Mouse (Mus musculus) frontal cortex, adult 2 months (tissue): Measurements from ENCODE around the gene Lsp1. TPM values are rescaled to one million over a fixed set of nuclear protein-coding genes. Genes with fewer than 3 reads are reported as not detected.
A peak's percentile ranks its signal among the peaks of the same experiment; 100 is the strongest.

Source experiments
- DNase-seq, 2 experiments: peaks; one replicate each; pipeline ENCODE4 v3.0.0; 2022; ENCODE audit warnings: low spot score in 1 of 2; ENCODE audit errors: extremely low spot score in 1 of 2
- polyA plus RNA-seq: library from polyadenylated mRNA; depleted of rRNA; stranded (reverse); fragments of >200 nt; gene quantifications from 2 replicates; pipeline ENCODE4 v1.2.3, GENCODE M21; 2012; rRNA removed

The Lsp1 gene
- 11.0 and 11.2 TPM in 2 replicates for polyA plus RNA-seq

- DNase-seq: no peak
Observed at GRCm38 (mm10) chr7:142460636-142461077, at the start of gene Lsp1. Lsp1 (plus strand) TSS chr7:142460809.

GRCm38 (mm10) chr7:142413285-142413684 is 47.3 kb upstream of the Lsp1 start:
- DNase-seq: no peak

GRCm38 (mm10) chr7:142415314-142415713 is 45.3 kb upstream of the Lsp1 start:
- no peak for DNase-seq

GRCm38 (mm10) chr7:142416225-142416624 is 44.4 kb upstream of the Lsp1 start:
- DNase-seq: no peak

- no peak for DNase-seq
Observed at GRCm38 (mm10) chr7:142418027-142418426, 42.6 kb upstream of the Lsp1 start.

- DNase-seq: no peak
Observed at GRCm38 (mm10) chr7:142418679-142419078, 41.9 kb upstream of the Lsp1 start.

- no peak for DNase-seq
Observed at GRCm38 (mm10) chr7:142419887-142420286, 40.7 kb upstream of the Lsp1 start.

GRCm38 (mm10) chr7:142421826-142422225 is 38.8 kb upstream of the Lsp1 start:
- DNase-seq: no peak

- no peak for DNase-seq
Observed at GRCm38 (mm10) chr7:142425641-142426213, 34.9 kb upstream of the Lsp1 start.

GRCm38 (mm10) chr7:142428213-142428612 is 32.4 kb upstream of the Lsp1 start:
- no peak for DNase-seq

GRCm38 (mm10) chr7:142430160-142430678 is 30.4 kb upstream of the Lsp1 start:
- DNase-seq: peak in 1 of 2 experiments; percentile 29

GRCm38 (mm10) chr7:142431106-142431505 is 29.5 kb upstream of the Lsp1 start:
- DNase-seq: no peak

GRCm38 (mm10) chr7:142433623-142434022 is 27.0 kb upstream of the Lsp1 start:
- DNase-seq: no peak

GRCm38 (mm10) chr7:142434137-142434865 is 26.3 kb upstream of the Lsp1 start, which contains the start of gene Syt8:
Syt8 (plus strand) TSS chr7:142434850.
- DNase-seq: no peak

GRCm38 (mm10) chr7:142435524-142435923 is 25.1 kb upstream of the Lsp1 start:
- peak in 1 of 2 experiments; percentile 93 for DNase-seq

- DNase-seq: no peak
Observed at GRCm38 (mm10) chr7:142437324-142437723, 23.3 kb upstream of the Lsp1 start.

- no peak for DNase-seq
Observed at GRCm38 (mm10) chr7:142439966-142440365, 20.6 kb upstream of the Lsp1 start.

GRCm38 (mm10) chr7:142440657-142441114 is 19.9 kb upstream of the Lsp1 start:
- DNase-seq: peak in 1 of 2 experiments; percentile 62

- DNase-seq: no peak
Observed at GRCm38 (mm10) chr7:142441585-142441984, 19.0 kb upstream of the Lsp1 start, which contains the start of gene Tnni2. Tnni2 (plus strand) TSS chr7:142441808.

GRCm38 (mm10) chr7:142442081-142442907 is 18.3 kb upstream of the Lsp1 start:
- no peak for DNase-seq
